Mouse (Mus musculus): ENCODE measurements around the gene Ralgps1. TPM values are rescaled to one million over a fixed set of nuclear protein-coding genes. Genes with fewer than 3 reads are reported as not detected.

The Ralgps1 gene
- polyA plus RNA-seq, 2 experiments: 3.5 to 5.4 TPM

DNA sequence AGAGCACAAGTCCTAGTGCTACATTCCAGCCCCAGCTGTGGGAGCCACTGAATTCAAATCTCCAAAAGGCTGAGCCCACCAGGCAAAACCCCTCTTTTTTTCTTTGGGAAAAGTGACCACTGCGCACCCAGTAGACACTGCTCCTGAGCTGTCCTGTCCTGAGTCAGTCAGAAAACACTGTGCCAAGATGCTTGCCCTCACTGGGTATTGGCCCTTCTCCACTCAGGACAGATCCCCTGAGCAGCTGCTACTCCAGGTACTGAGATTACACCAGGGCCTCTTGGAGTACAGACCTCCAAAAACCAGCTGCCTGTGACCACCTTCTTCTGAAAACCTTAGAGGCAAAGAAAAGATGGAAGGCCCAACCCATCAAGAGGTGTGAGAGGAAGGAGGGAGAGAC, 51.4 kb downstream of the Ralgps1 start:
- Histone ChIP-seq H3K9me3 (ENCODE audit: control insufficient read depth, low read length) (no peaks in the 10 kb centered on the region), H3K9ac (ENCODE audit: low read depth, low read length, severe bottlenecking) (no peak overlapping the region), H3K4me3 (replicated peaks; ENCODE audit: low read length) (no peak overlapping the region), H3K27me3 (ENCODE audit: control insufficient read depth, insufficient read depth, low read length) (no peaks in the 10 kb centered on the region), H3K4me2 (replicated peaks; ENCODE audit: low read depth, low read length, severe bottlenecking) (no peak overlapping the region), H3K36me3 (ENCODE audit: control insufficient read depth, insufficient read depth, low read length) (no peaks in the 10 kb centered on the region), H3K4me1 (ENCODE audit: control insufficient read depth, insufficient read depth, low read length) (peaks cover 7% of the 10 kb centered on the region), H3K27ac (replicated peaks; ENCODE audit: low read depth, low read length) (no peak overlapping the region)
- TF ChIP-seq POLR2A (IDR thresholded peaks at IDR 0.05; ENCODE audit: borderline replicate concordance, extremely low read depth, insufficient read depth, insufficient read length): no peak
- WGBS: 100% methylated on average over 1 of the region's 1 CpGs
- no peak for ATAC-seq (ENCODE audit: low FRiP score, low read depth)
- no peak for DNase-seq (ENCODE audit: low spot score)

DNA sequence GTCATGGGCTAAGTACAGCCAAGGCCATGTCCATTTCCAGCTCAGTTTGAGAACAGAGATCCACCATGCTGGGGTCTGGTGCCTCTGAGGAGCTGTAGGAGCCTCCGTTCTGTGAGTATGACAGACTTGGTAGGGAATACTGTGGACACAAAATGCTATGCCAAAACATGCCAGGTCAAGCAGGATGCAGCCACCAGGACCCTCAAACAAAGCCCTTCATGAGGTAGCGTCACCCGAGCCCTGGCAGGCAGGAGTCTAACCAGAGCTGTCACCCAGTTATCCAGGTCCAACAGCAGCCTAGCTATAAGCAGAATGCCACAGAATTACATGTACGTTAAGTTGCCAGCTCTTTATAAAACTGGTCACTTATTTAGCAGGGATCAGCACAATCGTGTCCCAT, 51.8 kb downstream of the Ralgps1 start:
- H3K4me2 ChIP-seq (replicated peaks; ENCODE audit: low read depth, low read length, severe bottlenecking): no peak overlapping the region
- H3K4me1 ChIP-seq (ENCODE audit: control insufficient read depth, insufficient read depth, low read length): peaks cover 8% of the 10 kb centered on the region
- no peaks in the 10 kb centered on the region for H3K27me3 ChIP-seq (ENCODE audit: control insufficient read depth, insufficient read depth, low read length)
- H3K9me3 ChIP-seq (ENCODE audit: control insufficient read depth, low read length): no peaks in the 10 kb centered on the region
- WGBS: 82% methylated on average over 5 of the region's 5 CpGs
- DNase-seq (ENCODE audit: low spot score): no peak
- no peak for TF ChIP-seq POLR2A (IDR thresholded peaks at IDR 0.05; ENCODE audit: borderline replicate concordance, extremely low read depth, insufficient read depth, insufficient read length)
- ATAC-seq (ENCODE audit: low FRiP score, low read depth): no peak
- H3K4me3 ChIP-seq (replicated peaks; ENCODE audit: low read length): no peak overlapping the region
- H3K9ac ChIP-seq (ENCODE audit: low read depth, low read length, severe bottlenecking): no peak overlapping the region
- no peaks in the 10 kb centered on the region for H3K36me3 ChIP-seq (ENCODE audit: control insufficient read depth, insufficient read depth, low read length)
- H3K27ac ChIP-seq (replicated peaks; ENCODE audit: low read depth, low read length): no peak overlapping the region

DNA sequence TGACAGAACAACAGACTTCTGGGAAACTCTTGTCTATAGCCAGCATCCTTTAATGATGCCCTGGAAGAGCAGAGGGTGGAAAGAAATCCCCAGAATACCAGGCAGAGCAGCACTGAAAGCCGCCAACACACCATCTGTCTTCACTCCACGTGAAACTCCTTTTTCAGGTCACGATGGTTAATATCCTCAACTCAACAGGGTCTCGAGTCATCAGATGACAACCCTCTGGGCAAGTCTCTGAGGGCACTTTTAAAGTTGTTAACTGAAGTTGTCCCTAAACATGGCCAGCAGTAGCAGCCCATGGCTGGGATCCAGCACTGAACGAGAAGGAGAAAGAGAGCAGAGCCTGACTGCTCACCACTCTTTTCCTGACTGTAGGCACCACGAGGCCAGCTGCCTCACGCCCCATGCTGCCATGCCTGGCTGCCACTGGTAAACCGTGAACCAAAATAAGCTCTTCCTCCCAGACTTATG, 52.8 kb downstream of the Ralgps1 start:
- Histone ChIP-seq H3K4me3 (replicated peaks; ENCODE audit: low read length) (no peak overlapping the region), H3K9ac (ENCODE audit: low read depth, low read length, severe bottlenecking) (no peak overlapping the region), H3K4me1 (ENCODE audit: control insufficient read depth, insufficient read depth, low read length) (peaks cover 8% of the 10 kb centered on the region), H3K27ac (replicated peaks; ENCODE audit: low read depth, low read length) (no peak overlapping the region), H3K4me2 (replicated peaks; ENCODE audit: low read depth, low read length, severe bottlenecking) (no peak overlapping the region), H3K27me3 (ENCODE audit: control insufficient read depth, insufficient read depth, low read length) (no peaks in the 10 kb centered on the region), H3K36me3 (ENCODE audit: control insufficient read depth, insufficient read depth, low read length) (no peaks in the 10 kb centered on the region), H3K9me3 (ENCODE audit: control insufficient read depth, low read length) (no peaks in the 10 kb centered on the region)
- DNase-seq (ENCODE audit: low spot score) (no peak), ATAC-seq (ENCODE audit: low FRiP score, low read depth) (no peak)
- WGBS: 44% methylated on average over 8 of the region's 8 CpGs
- no peak for TF ChIP-seq POLR2A (IDR thresholded peaks at IDR 0.05; ENCODE audit: borderline replicate concordance, extremely low read depth, insufficient read depth, insufficient read length)

DNA sequence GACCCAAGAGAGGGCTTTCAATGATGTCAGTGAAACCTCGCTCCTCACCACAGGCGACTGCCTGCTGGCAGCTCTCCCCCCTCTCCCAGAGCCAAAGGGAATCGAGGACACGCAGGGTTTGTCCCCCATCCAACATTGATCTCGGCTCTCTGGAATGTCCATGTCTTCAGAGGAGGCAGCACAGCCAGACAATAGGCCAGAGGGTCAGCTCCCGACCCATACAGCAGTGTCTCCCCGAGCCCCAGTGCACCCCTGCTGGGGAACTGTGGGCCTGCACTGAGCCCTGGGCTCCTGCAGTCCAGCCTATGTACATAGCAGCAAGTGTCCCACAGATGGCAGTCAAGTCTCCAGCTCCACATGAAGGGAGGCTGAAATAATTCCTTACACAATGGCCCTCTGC, 54.8 kb downstream of the Ralgps1 start:
- peak; percentile 83 for ATAC-seq (ENCODE audit: low FRiP score, low read depth)
- Histone ChIP-seq H3K9ac (ENCODE audit: low read depth, low read length, severe bottlenecking) (no peak overlapping the region), H3K4me3 (replicated peaks; ENCODE audit: low read length) (no peak overlapping the region), H3K27ac (replicated peaks; ENCODE audit: low read depth, low read length) (no peak overlapping the region), H3K27me3 (ENCODE audit: control insufficient read depth, insufficient read depth, low read length) (no peaks in the 10 kb centered on the region), H3K36me3 (ENCODE audit: control insufficient read depth, insufficient read depth, low read length) (no peaks in the 10 kb centered on the region), H3K4me1 (ENCODE audit: control insufficient read depth, insufficient read depth, low read length) (peaks cover 8% of the 10 kb centered on the region), H3K4me2 (replicated peaks; ENCODE audit: low read depth, low read length, severe bottlenecking) (no peak overlapping the region), H3K9me3 (ENCODE audit: control insufficient read depth, low read length) (no peaks in the 10 kb centered on the region)
- TF ChIP-seq POLR2A (IDR thresholded peaks at IDR 0.05; ENCODE audit: borderline replicate concordance, extremely low read depth, insufficient read depth, insufficient read length): no peak
- WGBS: 26% methylated on average over 7 of the region's 7 CpGs
- DNase-seq (ENCODE audit: low spot score): peak; percentile 73

DNA sequence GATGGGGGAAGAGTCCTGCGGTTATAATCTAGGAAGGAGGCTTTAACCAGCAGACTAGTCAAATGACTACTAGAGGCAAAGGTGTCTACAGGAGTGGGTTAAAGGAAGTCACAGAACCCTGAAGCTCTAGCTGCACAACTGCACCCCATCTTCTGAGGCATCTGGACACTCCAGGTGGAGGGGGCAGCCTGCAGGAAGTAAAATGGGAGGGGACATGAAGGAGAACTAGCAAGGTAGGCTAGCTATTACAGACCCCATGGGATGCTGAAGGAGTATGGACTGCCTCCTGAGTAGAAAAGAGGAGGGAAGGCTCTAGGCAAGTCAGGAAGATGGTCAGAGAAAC, 55.3 kb downstream of the Ralgps1 start:
- H3K4me3 ChIP-seq (replicated peaks; ENCODE audit: low read length): no peak overlapping the region
- TF ChIP-seq POLR2A (IDR thresholded peaks at IDR 0.05; ENCODE audit: borderline replicate concordance, extremely low read depth, insufficient read depth, insufficient read length): no peak
- H3K9ac ChIP-seq (ENCODE audit: low read depth, low read length, severe bottlenecking): 0 out of 2 replicates have a peak overlapping the region, but pooled peaks have one; percentile 7
- H3K4me1 ChIP-seq (ENCODE audit: control insufficient read depth, insufficient read depth, low read length): peaks cover 8% of the 10 kb centered on the region
- ATAC-seq (ENCODE audit: low FRiP score, low read depth) (no peak), DNase-seq (ENCODE audit: low spot score) (no peak)
- no peaks in the 10 kb centered on the region for H3K9me3 ChIP-seq (ENCODE audit: control insufficient read depth, low read length)
- H3K36me3 ChIP-seq (ENCODE audit: control insufficient read depth, insufficient read depth, low read length): no peaks in the 10 kb centered on the region
- H3K27ac ChIP-seq (replicated peaks; ENCODE audit: low read depth, low read length): no peak overlapping the region
- H3K27me3 ChIP-seq (ENCODE audit: control insufficient read depth, insufficient read depth, low read length): no peaks in the 10 kb centered on the region
- WGBS: 71% methylated on average over 1 of the region's 1 CpGs
- no peak overlapping the region for H3K4me2 ChIP-seq (replicated peaks; ENCODE audit: low read depth, low read length, severe bottlenecking)

Measured in limb, embryonic 14.5 days (tissue).